Mouse (Mus musculus): Measurements from ENCODE around the gene Plk5.

GRCm38 (mm10) chr10:80330084-80330483, 26.2 kb upstream of the Plk5 start:
- TF ChIP-seq CTCF (IDR thresholded peaks at IDR 0.05) (no peak), EP300 (IDR thresholded peaks at IDR 0.05) (no peak)

Measured in lung, postnatal 0 days (tissue).